Mouse (Mus musculus) spleen, postnatal 4 days (tissue): ENCODE data around the gene Irs2.

Experiments used
- DNase-seq, 2 experiments: peaks; one replicate each; pipeline ENCODE4 v3.0.0; 2022; ENCODE audit warnings: low spot score in 2 of 2

The Irs2 gene

GRCm38 (mm10) chr8:11009431-11010071 is 1.3 kb upstream of the Irs2 start:
- DNase-seq = peak; percentile 80 to 91

GRCm38 (mm10) chr8:11008842-11009420 is 673 bp upstream of the Irs2 start:
- peak; percentile 97 to 98 for DNase-seq

GRCm38 (mm10) chr8:11007581-11008378 is 478 bp downstream of the Irs2 start:
- peak; percentile 58 to 83 for DNase-seq

GRCm38 (mm10) chr8:11007001-11007580 is 1.2 kb downstream of the Irs2 start:
- DNase-seq = peak; percentile 88 to 95

DNA sequence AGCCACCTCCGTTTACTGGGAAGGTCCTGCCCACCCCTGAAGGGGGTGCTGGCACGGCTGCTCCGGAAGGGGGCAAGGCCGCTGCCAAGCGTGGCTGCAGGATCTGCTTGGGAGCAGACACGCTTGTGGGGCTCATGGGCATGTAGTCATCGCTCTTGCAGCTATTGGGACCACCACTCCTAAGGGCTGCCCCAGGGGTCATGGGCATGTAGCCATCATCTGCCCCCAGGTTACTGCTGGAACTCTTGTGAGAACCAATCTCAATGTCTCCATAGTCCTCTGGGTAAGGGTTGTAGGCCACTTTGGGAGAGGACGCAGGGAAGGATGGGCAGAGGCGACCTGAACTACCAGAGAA is 2.0 kb downstream of the Irs2 start:
- DNase-seq = peak in 1 of 2 experiments; percentile 66

GRCm38 (mm10) chr8:11005460-11006275 is 2.6 kb downstream of the Irs2 start:
- DNase-seq = peak in 1 of 2 experiments; percentile 66

GRCm38 (mm10) chr8:11004781-11005459 is 3.3 kb downstream of the Irs2 start:
- peak in 1 of 2 experiments; percentile 66 for DNase-seq

GRCm38 (mm10) chr8:11003917-11004470 is 4.3 kb downstream of the Irs2 start:
- DNase-seq = no peak

- no peak for DNase-seq
These were observed 5.0 kb downstream of the Irs2 start for GRCm38 (mm10) chr8:11003253-11003652.

DNA sequence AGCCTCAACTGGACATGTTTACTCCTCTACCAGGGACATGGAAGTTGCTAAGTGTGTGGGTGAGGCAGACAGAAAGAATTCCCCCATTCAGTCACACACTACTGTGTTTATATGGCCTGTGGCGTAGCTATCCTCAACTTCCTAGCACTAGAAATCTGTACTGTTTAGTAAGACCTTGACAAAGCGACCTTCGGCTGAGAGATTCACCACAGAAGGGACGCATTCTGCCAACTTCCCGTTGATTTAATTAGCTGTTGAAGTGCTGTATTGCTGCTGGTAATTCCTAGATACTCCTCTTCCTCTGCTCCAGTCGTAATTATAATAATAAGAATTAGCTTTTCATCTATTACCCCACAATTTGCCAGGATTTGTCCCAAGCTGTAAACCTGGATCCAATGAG is 5.4 kb downstream of the Irs2 start:
- no peak for DNase-seq

GRCm38 (mm10) chr8:11001062-11001549 is 7.2 kb downstream of the Irs2 start:
- peak in 1 of 2 experiments; percentile 39 for DNase-seq

DNA sequence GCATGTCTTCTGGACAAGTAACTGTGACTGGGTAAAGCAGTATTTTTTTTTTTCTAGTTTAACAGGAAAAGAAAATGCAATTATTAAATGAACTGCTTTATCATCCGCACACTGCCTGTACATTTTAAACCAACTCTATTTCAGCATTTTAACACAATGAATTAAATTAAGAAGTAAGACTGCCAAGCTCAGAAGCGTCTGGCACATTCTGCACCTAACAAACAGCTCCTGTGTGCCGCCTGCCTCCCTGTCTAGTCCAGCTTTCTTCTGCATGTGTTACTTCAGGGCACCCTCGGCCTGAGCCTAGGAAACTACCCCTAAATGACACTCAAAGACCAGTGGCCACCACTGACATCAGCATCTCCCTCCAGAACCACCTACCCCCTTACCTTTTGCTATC is 8.7 kb downstream of the Irs2 start:
- no peak for DNase-seq

DNA sequence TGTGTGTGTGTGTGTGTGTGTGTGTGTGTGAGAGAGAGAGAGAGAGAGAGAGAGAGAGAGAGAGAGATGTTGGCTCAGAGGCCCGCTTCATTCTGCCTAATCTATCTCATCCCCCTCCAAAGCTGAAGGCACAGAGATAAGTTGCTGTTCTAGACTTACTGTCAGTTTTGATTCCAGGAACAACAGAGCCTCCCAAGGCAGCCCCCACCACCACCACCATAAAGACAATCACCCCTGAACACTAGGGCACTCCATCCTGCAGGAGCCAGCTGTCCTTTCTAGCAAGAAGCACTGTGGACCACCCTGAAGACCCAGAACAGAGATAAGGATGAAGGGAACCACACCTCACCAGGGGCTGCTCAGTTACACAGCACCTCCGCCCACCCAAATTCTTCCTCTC is 12.0 kb downstream of the Irs2 start:
- DNase-seq = no peak

GRCm38 (mm10) chr8:10995756-10996155 is 12.5 kb downstream of the Irs2 start:
- no peak for DNase-seq

DNA sequence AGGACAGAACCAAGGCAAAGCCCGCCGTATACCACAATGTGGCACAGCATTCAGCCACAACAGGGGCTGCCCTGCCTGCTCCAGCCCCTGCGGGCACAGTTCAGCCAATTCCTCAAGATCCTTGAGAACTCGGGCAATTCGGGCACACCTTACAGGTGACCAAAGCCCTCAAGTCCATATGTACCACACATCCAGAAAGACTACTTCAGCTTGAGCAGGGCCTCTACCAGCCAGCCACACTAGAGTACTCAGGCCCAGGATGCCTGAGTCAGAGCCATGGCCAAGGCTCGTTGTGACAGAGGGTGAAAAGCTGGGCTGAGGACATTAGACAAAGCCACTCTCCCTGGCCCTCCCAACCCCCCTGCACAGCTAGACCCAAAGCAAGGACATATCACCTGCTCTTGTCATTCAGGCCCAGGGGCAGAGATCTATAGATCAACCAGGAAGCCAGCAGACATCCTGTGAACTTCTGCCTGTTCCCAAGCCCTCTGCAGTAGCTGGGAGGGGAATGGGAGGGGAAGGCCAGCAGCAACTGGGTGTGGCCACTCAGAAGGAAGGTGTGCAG is 13.8 kb downstream of the Irs2 start:
- no peak for DNase-seq

- no peak for DNase-seq
These were observed 14.6 kb downstream of the Irs2 start for GRCm38 (mm10) chr8:10993582-10994216.

GRCm38 (mm10) chr8:10992081-10992480 is 16.2 kb downstream of the Irs2 start:
- DNase-seq = no peak

- no peak for DNase-seq
These were observed 16.9 kb downstream of the Irs2 start for GRCm38 (mm10) chr8:10991323-10991722.

DNA sequence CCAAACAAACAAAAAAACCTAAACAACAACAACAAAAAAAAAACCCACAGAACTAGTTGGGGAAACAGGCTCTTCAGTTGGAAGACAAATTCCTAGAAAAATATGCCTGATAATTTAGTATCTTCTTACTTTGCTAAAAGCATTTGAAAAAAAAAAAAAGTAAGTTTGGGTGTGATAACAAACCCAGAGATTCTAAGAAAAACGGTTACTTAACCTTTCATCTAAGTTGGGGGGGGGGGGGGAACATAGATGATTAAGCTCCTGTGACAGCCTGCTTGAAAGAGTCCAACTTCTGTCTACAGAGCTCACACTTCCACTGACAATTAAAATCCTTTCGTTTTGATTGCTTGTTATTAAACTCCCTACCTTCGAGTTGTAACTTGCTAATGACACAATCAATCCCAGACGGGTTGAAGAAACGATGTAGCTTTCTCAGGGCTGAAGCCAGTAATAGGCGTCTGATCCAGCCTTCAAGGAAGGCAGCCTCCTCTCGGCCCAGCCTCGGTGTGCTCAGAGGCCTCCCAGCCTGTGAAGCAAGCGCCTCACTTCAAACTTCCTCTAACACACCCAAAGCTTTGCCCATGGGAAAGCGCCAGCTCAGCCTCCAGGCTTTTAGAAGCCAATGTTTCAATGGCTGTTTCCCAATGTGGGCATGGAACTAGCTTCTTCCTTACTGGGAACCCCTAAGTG is 17.7 kb downstream of the Irs2 start:
- no peak for DNase-seq
